Mouse (Mus musculus): ENCODE results near the gene Ghr.

Gene Ghr

GRCm38 (mm10) chr15:3444448-3445020, 138.8 kb downstream of the Ghr start:
- DNase-seq, result no peak

- no peak for DNase-seq
Observed at GRCm38 (mm10) chr15:3441506-3442286, 141.6 kb downstream of the Ghr start.

GRCm38 (mm10) chr15:3437381-3437780, 145.9 kb downstream of the Ghr start:
- no peak for DNase-seq

GRCm38 (mm10) chr15:3435637-3436036, 147.7 kb downstream of the Ghr start:
- no peak for DNase-seq

- no peak for DNase-seq
Observed at GRCm38 (mm10) chr15:3434461-3434860, 148.8 kb downstream of the Ghr start.

- DNase-seq, result no peak
Observed at GRCm38 (mm10) chr15:3433281-3433680, 150.0 kb downstream of the Ghr start.

- DNase-seq, result no peak
Observed at GRCm38 (mm10) chr15:3432823-3433222, 150.5 kb downstream of the Ghr start.

GRCm38 (mm10) chr15:3429417-3429816, 153.9 kb downstream of the Ghr start:
- DNase-seq, result no peak

GRCm38 (mm10) chr15:3429001-3429400, 154.3 kb downstream of the Ghr start:
- DNase-seq, result no peak

- no peak for DNase-seq
Observed at GRCm38 (mm10) chr15:3426401-3426800, 156.9 kb downstream of the Ghr start.

GRCm38 (mm10) chr15:3423177-3423576, 160.1 kb downstream of the Ghr start:
- DNase-seq, result no peak

GRCm38 (mm10) chr15:3417699-3418098, 165.6 kb downstream of the Ghr start:
- DNase-seq, result no peak

- DNase-seq, result no peak
Observed at GRCm38 (mm10) chr15:3413103-3413502, 170.2 kb downstream of the Ghr start.

GRCm38 (mm10) chr15:3408478-3408877, 174.8 kb downstream of the Ghr start:
- DNase-seq, result no peak

- DNase-seq, result no peak
Observed at GRCm38 (mm10) chr15:3399196-3399595, 184.1 kb downstream of the Ghr start.

GRCm38 (mm10) chr15:3397369-3398100, 185.8 kb downstream of the Ghr start:
- no peak for DNase-seq

GRCm38 (mm10) chr15:3396149-3396548, 187.1 kb downstream of the Ghr start:
- no peak for DNase-seq

- DNase-seq, result no peak
Observed at GRCm38 (mm10) chr15:3395700-3396099, 187.6 kb downstream of the Ghr start.

GRCm38 (mm10) chr15:3390722-3391121, 192.6 kb downstream of the Ghr start:
- DNase-seq, result no peak

- DNase-seq, result no peak
Observed at GRCm38 (mm10) chr15:3389011-3389410, 194.3 kb downstream of the Ghr start.

- DNase-seq, result no peak
Observed at GRCm38 (mm10) chr15:3388485-3388884, 194.8 kb downstream of the Ghr start.

- DNase-seq, result no peak
Observed at GRCm38 (mm10) chr15:3383788-3384187, 199.5 kb downstream of the Ghr start.

GRCm38 (mm10) chr15:3381413-3381812, 201.9 kb downstream of the Ghr start:
- no peak for DNase-seq

GRCm38 (mm10) chr15:3368261-3368832, 214.9 kb downstream of the Ghr start:
- no peak for DNase-seq
